Mouse (Mus musculus) left cerebral cortex, adult 2 months (tissue): ENCODE data around the gene Srsf1. TPM values are rescaled to one million over a fixed set of nuclear protein-coding genes. Genes with fewer than 3 reads are reported as not detected.

Experiments
- DNase-seq, 2 experiments: peaks; one replicate each; pipeline ENCODE4 v3.0.0; 2021 to 2022; ENCODE audit warnings: low spot score in 2 of 2, mixed read lengths in 1 of 2; ENCODE audit errors: extremely low spot score in 1 of 2
- H3K27ac ChIP-seq: fragments of 200-600 bp; 2 replicates; pipeline ENCODE4 v1.8.1; 2022
- H3K4me3 ChIP-seq: fragments of 200-600 bp; 2 replicates; pipeline ENCODE4 v1.8.1; 2022
- CTCF ChIP-seq: fragments of 200-600 bp; IDR thresholded peaks from 2 replicates; pipeline ENCODE4 v1.8.1; 2022; ENCODE audit warnings: antibody characterized with exemption, mild to moderate bottlenecking, moderate library complexity
- intact Hi-C: fragments of 180-260 bp; cut with DNase I; formaldehyde crosslinking; loops from one replicate; pipeline ENCODE4 v1.15.1; 2025
- long read RNA-seq, 2 experiments: library from polyadenylated mRNA; stranded (forward); transcript quantifications; one replicate each; pipeline ENCODE4 v2.0.0; 2021; ENCODE audit warnings: borderline mapping rate in 2 of 2
- total RNA-seq, 2 experiments: library from RNA; stranded (reverse); gene quantifications; 2 replicates each; pipeline ENCODE4 v1.2.3; 2021

Srsf1 gene
- total RNA-seq = 100 to 1,000 TPM; 184 to 190 TPM
- long read RNA-seq, experiment 1, full-length matches to known transcripts = 46 of 105 reads
- long read RNA-seq, experiment 1, partial matches to known transcripts = 6 of 105 reads
- long read RNA-seq, experiment 1, other reads (novel, unspliced or antisense) = 53 of 105 reads
- long read RNA-seq, experiment 2, full-length matches to known transcripts = 30 of 75 reads
- long read RNA-seq, experiment 2, partial matches to known transcripts = 8 of 75 reads
- long read RNA-seq, experiment 2, other reads (novel, unspliced or antisense) = 37 of 75 reads

GRCm38 (mm10) chr11:88046944-88047794 lies at the start of gene Srsf1:
Gene Srsf1 (plus strand): TSS chr11:88047373.
- no peak for TF ChIP-seq CTCF
- intact Hi-C loops = loop anchor here (1.0 kb wide), 1 partner anchor 60 kb away; the partner anchor contains the start of gene Dynll2
- peak within 1 kb of the TSS; percentile 100 for H3K4me3 ChIP-seq
- H3K27ac ChIP-seq = peak within 1 kb of the TSS; percentile 98
- DNase-seq = peak; percentile 96 to 97

- no peak overlapping the region for H3K4me3 ChIP-seq
- intact Hi-C loops = no loop called here
- DNase-seq = no peak
- H3K27ac ChIP-seq = no peak overlapping the region
- no peak; the same call in 1 of the 2 replicates for TF ChIP-seq CTCF
Measured at GRCm38 (mm10) chr11:87999751-88000150, 47.4 kb upstream of the Srsf1 start.

- TF ChIP-seq CTCF = no peak
- Histone ChIP-seq H3K27ac (no peak overlapping the region), H3K4me3 (no peak overlapping the region)
- DNase-seq = no peak
- intact Hi-C loops = no loop called here
Measured at GRCm38 (mm10) chr11:88002738-88003137, 44.4 kb upstream of the Srsf1 start.

GRCm38 (mm10) chr11:88004123-88004522 lies 43.0 kb upstream of the Srsf1 start:
- H3K27ac ChIP-seq = no peak overlapping the region
- no peak overlapping the region for H3K4me3 ChIP-seq
- no peak for TF ChIP-seq CTCF
- DNase-seq = no peak
- intact Hi-C loops = no loop called here

- intact Hi-C loops = no loop called here
- H3K4me3 ChIP-seq = no peak overlapping the region
- DNase-seq = no peak
- H3K27ac ChIP-seq = no peak overlapping the region
- no peak for TF ChIP-seq CTCF
Measured at GRCm38 (mm10) chr11:88008641-88009040, 38.5 kb upstream of the Srsf1 start.

GRCm38 (mm10) chr11:88009542-88010190 lies 37.5 kb upstream of the Srsf1 start:
- intact Hi-C loops = no loop called here
- DNase-seq = peak; percentile 44 to 46
- Histone ChIP-seq H3K4me3 (0 out of 2 replicates have a peak overlapping the region, but pooled peaks have one; percentile 4), H3K27ac (no peak overlapping the region)
- no peak for TF ChIP-seq CTCF

GRCm38 (mm10) chr11:88011208-88011913 lies 35.8 kb upstream of the Srsf1 start:
- intact Hi-C loops = no loop called here
- TF ChIP-seq CTCF = no peak
- H3K27ac ChIP-seq = no peak overlapping the region
- no peak for DNase-seq
- H3K4me3 ChIP-seq = no peak overlapping the region

GRCm38 (mm10) chr11:88011914-88012419 lies 35.2 kb upstream of the Srsf1 start:
- no peak for TF ChIP-seq CTCF
- Histone ChIP-seq H3K27ac (no peak overlapping the region), H3K4me3 (no peak overlapping the region)
- DNase-seq = no peak
- intact Hi-C loops = no loop called here

GRCm38 (mm10) chr11:88012621-88013244 lies 34.4 kb upstream of the Srsf1 start:
- Histone ChIP-seq H3K27ac (no peak overlapping the region), H3K4me3 (no peak overlapping the region)
- TF ChIP-seq CTCF = no peak
- intact Hi-C loops = no loop called here
- no peak for DNase-seq

GRCm38 (mm10) chr11:88013632-88014031 lies 33.5 kb upstream of the Srsf1 start:
- no peak overlapping the region for H3K27ac ChIP-seq
- TF ChIP-seq CTCF = no peak
- H3K4me3 ChIP-seq = no peak overlapping the region
- intact Hi-C loops = no loop called here
- DNase-seq = no peak

- no peak for TF ChIP-seq CTCF
- intact Hi-C loops = no loop called here
- no peak overlapping the region for H3K27ac ChIP-seq
- no peak overlapping the region for H3K4me3 ChIP-seq
- DNase-seq = peak; percentile 41 to 48
Measured at GRCm38 (mm10) chr11:88015161-88015560, 32.0 kb upstream of the Srsf1 start.
